ENCODE assay signal across 24 mouse cellular contexts in the genomic region with DNA sequence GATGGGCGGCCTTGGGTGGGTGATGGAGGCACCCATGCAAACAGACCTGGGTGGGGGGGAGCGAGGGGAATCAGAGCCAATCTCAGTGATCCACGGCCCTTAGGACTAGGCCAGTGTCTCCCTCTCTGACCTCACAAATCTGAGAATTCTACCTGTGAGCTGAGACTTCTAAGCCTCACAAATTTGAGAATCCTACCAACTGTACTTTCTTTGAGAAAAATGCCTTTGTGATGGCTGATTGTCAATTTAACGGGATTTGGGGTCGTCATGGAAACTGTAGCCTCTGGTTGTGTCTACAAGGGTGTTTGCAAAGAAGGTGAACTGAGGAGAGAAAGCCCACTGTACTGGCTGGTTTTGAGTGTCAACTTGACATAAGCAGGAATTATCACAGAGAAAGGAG.
"Had no signal": no experiment of that assay in that cellular context is flagged by ENCODE, and none has a peak within 500 bp of the region (broad histone marks: within the 10 kb centered on the region; RNA-seq: fewer than 3 reads in every experiment).

No protein-coding gene starts in this region.

- ATAC-seq: hindbrain, postnatal 0 days; intestine, embryonic 16.5 days had no signal

- H3K27me3 ChIP-seq: hindbrain, embryonic 13.5 days; hindbrain, embryonic 15.5 days; kidney, embryonic 15.5 days had no signal

- H3K9me3 ChIP-seq: heart, embryonic 13.5 days; heart, embryonic 15.5 days; hindbrain, embryonic 13.5 days; hindbrain, embryonic 15.5 days; kidney, embryonic 15.5 days; limb, embryonic 10.5 days; limb, embryonic 12.5 days had no signal

- H3K36me3 ChIP-seq: heart, embryonic 13.5 days; heart, embryonic 15.5 days; hindbrain, embryonic 13.5 days; hindbrain, embryonic 15.5 days; kidney, embryonic 15.5 days; limb, embryonic 10.5 days; limb, embryonic 12.5 days had no signal

- DNase-seq: gastrocnemius, postnatal 10 days; gastrocnemius, postnatal 25 days; heart, adult 18-20 months; heart, postnatal 14 days; heart, postnatal 36 days; kidney, adult 11 months; kidney, adult 2 months; kidney, adult 9 months; kidney, postnatal 14 days; kidney, postnatal 36 days; liver had no signal

- H3K27ac ChIP-seq: heart, embryonic 13.5 days; heart, embryonic 15.5 days; hindbrain, embryonic 13.5 days; hindbrain, embryonic 15.5 days; hindbrain, postnatal 0 days; kidney, embryonic 15.5 days; kidney, postnatal 0 days; layer of hippocampus, adult 2 months; left cerebral cortex, adult 2 months; limb, embryonic 10.5 days; limb, embryonic 12.5 days had no signal

- H3K4me3 ChIP-seq: heart, embryonic 13.5 days; heart, embryonic 15.5 days; hindbrain, embryonic 13.5 days; hindbrain, embryonic 15.5 days; kidney, embryonic 15.5 days; layer of hippocampus, adult 2 months; left cerebral cortex, adult 2 months; limb, embryonic 10.5 days; limb, embryonic 12.5 days had no signal

- H3K4me1 ChIP-seq: heart, embryonic 13.5 days; heart, embryonic 15.5 days; hindbrain, embryonic 15.5 days; limb, embryonic 12.5 days had no signal

- H3K9ac ChIP-seq: heart, embryonic 13.5 days; heart, embryonic 15.5 days; hindbrain, embryonic 13.5 days; hindbrain, embryonic 15.5 days; kidney, embryonic 15.5 days; limb, embryonic 12.5 days had no signal

- H3K4me2 ChIP-seq: heart, embryonic 11.5 days; heart, embryonic 13.5 days; heart, embryonic 15.5 days; hindbrain, embryonic 13.5 days; hindbrain, embryonic 15.5 days; kidney, embryonic 15.5 days; limb, embryonic 12.5 days had no signal
